8 mouse cellular contexts compared by ENCODE assay signal in genomic region chr7:144938661-144939343, GRCm38 (mm10). TPM values are rescaled to one million over a fixed set of nuclear protein-coding genes. Genes with fewer than 3 reads are reported as not detected.
DNase-seq lines count a peak whose midpoint lies in the region; ATAC-seq and TF ChIP-seq lines count a peak whose summit lies in the region.

No protein-coding gene starts in this region.

- H3K4me3 ChIP-seq in ES-Bruce4 (ENCODE audit: low read depth, low read length), result peak overlapping the region; percentile 84
- peak overlapping the region; percentile 44 for H3K4me3 ChIP-seq in forebrain, postnatal 0 days (ENCODE audit: low read depth, low read length)
- H3K4me3 ChIP-seq in kidney, postnatal 0 days (replicated peaks; ENCODE audit: low read depth, low read length), result peak overlapping the region; percentile 84
- peak overlapping the region; percentile 48 for H3K4me3 ChIP-seq in midbrain, embryonic 14.5 days (replicated peaks; ENCODE audit: low read depth, low read length)

- no peak for TF ChIP-seq CTCF in ES-Bruce4 (IDR thresholded peaks at IDR 0.05; ENCODE audit: low read depth, low read length)
- TF ChIP-seq CTCF in forebrain, postnatal 0 days (IDR thresholded peaks at IDR 0.05; ENCODE audit: low read depth), result no peak
- TF ChIP-seq CTCF in kidney, postnatal 0 days (IDR thresholded peaks at IDR 0.05; ENCODE audit: low read depth), result no peak

- DNase-seq in cerebellum, adult 11-12 months, result peak; percentile 20
- DNase-seq in forebrain, postnatal 0 days, result no peak
- no peak for DNase-seq in kidney, postnatal 0 days (ENCODE audit: low spot score)
- peak; percentile 33 for DNase-seq in midbrain, embryonic 14.5 days
- no peak for DNase-seq in frontal cortex, postnatal 14 days (ENCODE audit: low spot score in 2 of 2)
- DNase-seq in layer of hippocampus, adult 9-10 months (ENCODE audit: low spot score), result no peak

- no peaks in the 10 kb centered on the region for H3K27me3 ChIP-seq in ES-Bruce4 (ENCODE audit: control insufficient read depth, insufficient read depth, low read length, poor library complexity, severe bottlenecking)
- H3K27me3 ChIP-seq in forebrain, postnatal 0 days (ENCODE audit: insufficient read depth, low read length), result peaks cover 51% of the 10 kb centered on the region
- no peaks in the 10 kb centered on the region for H3K27me3 ChIP-seq in kidney, postnatal 0 days (ENCODE audit: insufficient read depth, low read length)
- H3K27me3 ChIP-seq in midbrain, embryonic 14.5 days (ENCODE audit: control insufficient read depth, insufficient read depth, low read length), result peaks cover 42% of the 10 kb centered on the region

- H3K27ac ChIP-seq in ES-Bruce4 (ENCODE audit: insufficient read depth, low read length), result peak overlapping the region; percentile 31; the same call in 1 of the 2 replicates
- peak overlapping the region; percentile 16; the same call in 1 of the 2 replicates for H3K27ac ChIP-seq in forebrain, postnatal 0 days (ENCODE audit: low read depth, low read length)
- peak overlapping the region; percentile 92 for H3K27ac ChIP-seq in kidney, postnatal 0 days
- H3K27ac ChIP-seq in midbrain, embryonic 14.5 days (replicated peaks; ENCODE audit: low read depth, low read length), result peak overlapping the region; percentile 64; the same call in 1 of the 2 replicates

- H3K4me2 ChIP-seq in forebrain, postnatal 0 days (ENCODE audit: low read depth), result peak overlapping the region; percentile 87
- H3K4me2 ChIP-seq in kidney, postnatal 0 days (ENCODE audit: low read length), result peak overlapping the region; percentile 99
- peak overlapping the region; percentile 96 for H3K4me2 ChIP-seq in midbrain, embryonic 14.5 days (ENCODE audit: low read length)

- ATAC-seq in cerebellum, adult (ENCODE audit: insufficient number of reproducible peaks, low FRiP score, low TSS enrichment), result no peak
- no peak for ATAC-seq in forebrain, postnatal 0 days
- ATAC-seq in kidney, postnatal 0 days (replicated peaks; ENCODE audit: low FRiP score, low read depth), result no peak
- no peak for ATAC-seq in midbrain, embryonic 14.5 days (ENCODE audit: low FRiP score, low TSS enrichment)

- H3K4me1 ChIP-seq in ES-Bruce4 (ENCODE audit: control insufficient read depth, insufficient read depth, low read length), result no peaks in the 10 kb centered on the region
- H3K4me1 ChIP-seq in forebrain, postnatal 0 days (ENCODE audit: insufficient read depth), result peaks cover 38% of the 10 kb centered on the region
- peaks cover 16% of the 10 kb centered on the region for H3K4me1 ChIP-seq in kidney, postnatal 0 days (replicated peaks; ENCODE audit: insufficient read depth, low read length)
- peaks cover 42% of the 10 kb centered on the region for H3K4me1 ChIP-seq in midbrain, embryonic 14.5 days (ENCODE audit: control insufficient read depth, insufficient read depth, low read length)

- H3K9me3 ChIP-seq in ES-Bruce4 (replicated peaks; ENCODE audit: control insufficient read depth, insufficient read depth, low read length, poor library complexity, severe bottlenecking), result no peaks in the 10 kb centered on the region
- H3K9me3 ChIP-seq in forebrain, postnatal 0 days (ENCODE audit: low read length), result no peaks in the 10 kb centered on the region
- H3K9me3 ChIP-seq in kidney, postnatal 0 days (replicated peaks; ENCODE audit: low read length), result no peaks in the 10 kb centered on the region
- H3K9me3 ChIP-seq in midbrain, embryonic 14.5 days (ENCODE audit: control insufficient read depth, low read length), result no peaks in the 10 kb centered on the region

- peaks cover 22% of the 10 kb centered on the region for H3K36me3 ChIP-seq in ES-Bruce4 (ENCODE audit: control insufficient read depth, insufficient read depth, low read length, poor library complexity, severe bottlenecking)
- no peaks in the 10 kb centered on the region for H3K36me3 ChIP-seq in forebrain, postnatal 0 days (ENCODE audit: insufficient read depth)
- H3K36me3 ChIP-seq in kidney, postnatal 0 days (ENCODE audit: insufficient read depth, low read length), result peaks cover 24% of the 10 kb centered on the region
- H3K36me3 ChIP-seq in midbrain, embryonic 14.5 days (ENCODE audit: control insufficient read depth, insufficient read depth, low read length), result peaks cover 4% of the 10 kb centered on the region; the same call in 1 of the 2 replicates

- no peak for TF ChIP-seq POLR2A in ES-Bruce4 (IDR thresholded peaks at IDR 0.05; ENCODE audit: insufficient read depth, low read length)

- peak overlapping the region; percentile 94 for H3K9ac ChIP-seq in ES-Bruce4 (ENCODE audit: low read depth, poor library complexity, severe bottlenecking)
- peak overlapping the region; percentile 52 for H3K9ac ChIP-seq in forebrain, postnatal 0 days
- H3K9ac ChIP-seq in kidney, postnatal 0 days (ENCODE audit: low read depth, low read length), result peak overlapping the region; percentile 76
- H3K9ac ChIP-seq in midbrain, embryonic 14.5 days (replicated peaks; ENCODE audit: low read length), result peak overlapping the region; percentile 62

- TF ChIP-seq EP300 in ES-Bruce4 (IDR thresholded peaks at IDR 0.05; ENCODE audit: insufficient read depth, low read depth, low read length), result no peak

- under 1% methylated on average over 31 of the region's 32 CpGs for WGBS in forebrain, postnatal 0 days
- WGBS in kidney, postnatal 0 days, result under 1% methylated on average over 32 of the region's 32 CpGs
- under 1% methylated on average over 32 of the region's 32 CpGs for WGBS in midbrain, embryonic 14.5 days

RNA-seq across cellular contexts. Expression of gene Ccnd1, which starts 0.9 kb away (rescaled TPM):
- 36.3 and 36.5 TPM in 2 replicates for polyA plus RNA-seq in ES-Bruce4 (2011; ENCODE audit: insufficient read depth, insufficient read length, low read depth, missing spikeins)
- total RNA-seq in forebrain, postnatal 0 days (2014; rRNA removed), result 21.6 and 33.5 TPM in 2 replicates
- 23.9 and 29.0 TPM in 2 replicates for polyA plus RNA-seq in forebrain, postnatal 0 days (2015; fragmentation: Nextera tagmentation; extraction: Ambion mirVana)
- 212 and 227 TPM in 2 replicates for polyA plus RNA-seq in kidney, postnatal 0 days (2015; fragmentation: Nextera tagmentation; extraction: Ambion mirVana)
- polyA plus RNA-seq in midbrain, embryonic 14.5 days (2014; fragmentation: Nextera tagmentation; extraction: Ambion mirVana), result 40.1 and 76.3 TPM in 2 replicates

RNA-seq across cellular contexts. Expression of gene LTO1, which starts 23.9 kb away (rescaled TPM):
- 21.5 and 30.7 TPM in 2 replicates for polyA plus RNA-seq in ES-Bruce4 (2011; ENCODE audit: insufficient read depth, insufficient read length, low read depth, missing spikeins)
- total RNA-seq in forebrain, postnatal 0 days (2014; rRNA removed), result 21.7 and 22.4 TPM in 2 replicates
- polyA plus RNA-seq in forebrain, postnatal 0 days (2015; fragmentation: Nextera tagmentation; extraction: Ambion mirVana), result 16.4 and 17.6 TPM in 2 replicates
- polyA plus RNA-seq in kidney, postnatal 0 days (2015; fragmentation: Nextera tagmentation; extraction: Ambion mirVana), result 22.4 and 25.9 TPM in 2 replicates
- 25.4 and 34.8 TPM in 2 replicates for polyA plus RNA-seq in midbrain, embryonic 14.5 days (2014; fragmentation: Nextera tagmentation; extraction: Ambion mirVana)

RNA-seq across cellular contexts. Expression of gene Fgf15, which starts 42.5 kb away (rescaled TPM):
- polyA plus RNA-seq in ES-Bruce4 (2011; ENCODE audit: insufficient read depth, insufficient read length, low read depth, missing spikeins), result 3.1 and 3.3 TPM in 2 replicates
- 2.5 and 4.0 TPM in 2 replicates for total RNA-seq in forebrain, postnatal 0 days (2014; rRNA removed)
- 5.0 and 6.1 TPM in 2 replicates for polyA plus RNA-seq in forebrain, postnatal 0 days (2015; fragmentation: Nextera tagmentation; extraction: Ambion mirVana)
- polyA plus RNA-seq in kidney, postnatal 0 days (2015; fragmentation: Nextera tagmentation; extraction: Ambion mirVana), result 0.87 and 0.92 TPM in 2 replicates
- polyA plus RNA-seq in midbrain, embryonic 14.5 days (2014; fragmentation: Nextera tagmentation; extraction: Ambion mirVana), result 44.5 and 62.6 TPM in 2 replicates

Comparison
In these comparisons a context has a peak if more than half of its experiments do, and no peak if none do; other contexts are left out.
1. DNase-seq: peak in cerebellum, adult 11-12 months (single experiment) and midbrain, embryonic 14.5 days (single experiment); none in forebrain, postnatal 0 days (single experiment), kidney, postnatal 0 days (single experiment), frontal cortex, postnatal 14 days (0 of 2) and layer of hippocampus, adult 9-10 months (single experiment).
2. H3K27ac ChIP-seq: peak in every context shown above with its lines; median percentile 92 in kidney, postnatal 0 days; 64 in midbrain, embryonic 14.5 days; 31 in ES-Bruce4; 16 in forebrain, postnatal 0 days.
3. Peak in every context shown above with its lines, with median percentiles within 50 percentile points of each other: H3K4me3 ChIP-seq, H3K9ac ChIP-seq and H3K4me2 ChIP-seq.